Mouse (Mus musculus) T-helper 2 cell (primary cell): Measurements from ENCODE around the gene Cuedc2.

Experiments
- in situ Hi-C: fragments of 300-600 bp; cut with MboI, MseI; formaldehyde crosslinking; loops from one replicate; pipeline ENCODE4 v1.15.1; 2025; ENCODE audit warnings: high pct_unique_total_duplicates

The Cuedc2 gene

DNA sequence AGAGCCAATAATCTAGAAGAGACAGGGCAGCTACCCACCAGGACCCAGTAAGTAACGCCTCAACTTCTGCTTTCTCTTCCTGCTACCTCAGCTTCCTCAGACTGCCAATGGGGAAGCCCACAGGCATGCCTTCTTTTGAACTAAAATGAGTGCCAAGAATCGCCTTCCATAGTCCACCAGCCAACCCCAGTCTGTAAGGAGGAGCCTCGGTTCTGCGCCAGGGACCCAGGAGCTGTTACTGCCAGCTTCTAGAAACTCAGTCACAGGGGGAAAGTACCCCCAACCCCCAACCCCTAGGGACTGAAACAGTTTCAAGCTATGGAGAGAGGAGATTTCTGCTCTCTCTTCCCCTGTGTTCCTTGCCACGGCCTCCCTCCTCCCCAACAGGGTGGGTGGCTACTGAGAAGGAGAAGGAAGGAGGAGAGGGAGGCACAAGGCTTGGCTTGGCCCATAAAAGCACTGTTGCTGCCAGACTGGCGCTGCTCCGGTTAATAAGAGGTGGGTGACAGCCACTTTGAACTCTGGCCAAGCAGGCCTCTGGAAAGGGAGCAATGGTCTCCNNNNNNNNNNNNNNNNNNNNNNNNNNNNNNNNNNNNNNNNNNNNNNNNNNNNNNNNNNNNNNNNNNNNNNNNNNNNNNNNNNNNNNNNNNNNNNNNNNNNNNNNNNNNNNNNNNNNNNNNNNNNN is 927 bp upstream of the Cuedc2 start:
- in situ Hi-C loops, result loop anchor here (5.0 kb wide), 1 partner anchor 48 kb away; no protein-coding TSS in a partner anchor

DNA sequence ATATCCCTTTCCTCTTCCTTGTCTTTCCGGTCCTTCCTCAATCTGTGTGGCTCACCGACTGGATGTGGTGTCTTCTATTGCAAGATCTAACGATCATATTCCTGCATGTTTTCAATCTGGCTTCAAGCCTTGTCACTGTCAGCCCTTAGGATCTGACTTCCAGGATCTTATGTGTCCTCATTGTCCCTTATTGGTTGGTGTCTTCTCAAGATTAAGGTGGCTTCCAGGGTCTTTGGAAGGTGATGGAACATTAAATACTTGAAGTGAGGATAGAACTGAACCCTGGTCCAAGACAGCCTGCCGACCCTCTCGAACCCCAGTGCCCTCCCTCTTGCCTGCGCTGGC is 412 bp upstream of the Cuedc2 start:
- in situ Hi-C loops, result loop anchor here (5.0 kb wide), 1 partner anchor 48 kb away; no protein-coding TSS in a partner anchor

DNA sequence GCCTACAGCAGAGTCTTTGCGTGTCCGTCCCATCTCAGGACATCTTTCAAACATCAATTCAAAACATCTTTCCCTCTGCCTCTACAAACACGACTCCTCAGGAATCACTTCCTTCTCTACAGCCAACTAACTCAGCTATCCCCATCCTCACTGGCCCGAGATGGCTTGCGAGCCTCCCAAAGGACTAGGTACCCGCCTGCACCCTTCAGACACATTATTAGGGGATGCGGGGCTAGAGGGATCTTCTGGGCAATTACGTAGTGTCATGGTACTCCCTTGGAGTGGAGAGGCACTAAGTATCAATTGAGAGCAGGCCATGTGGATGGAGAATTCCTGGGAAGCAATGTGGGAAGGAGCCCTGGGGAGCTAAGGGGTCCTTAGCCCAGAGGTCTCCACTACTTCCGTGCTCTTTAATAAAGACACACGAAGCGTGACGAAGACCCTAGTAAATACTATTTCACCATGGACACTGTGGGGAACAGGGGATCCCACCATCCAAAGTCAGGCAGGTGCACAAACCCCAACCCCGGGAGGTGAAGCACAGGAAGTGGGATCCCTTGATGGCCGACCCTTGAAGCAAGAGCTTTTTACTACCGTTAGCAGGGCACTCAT is 677 bp downstream of the Cuedc2 start:
- in situ Hi-C loops, result loop anchor here (5.0 kb wide), 1 partner anchor 49 kb away; no protein-coding TSS in a partner anchor

DNA sequence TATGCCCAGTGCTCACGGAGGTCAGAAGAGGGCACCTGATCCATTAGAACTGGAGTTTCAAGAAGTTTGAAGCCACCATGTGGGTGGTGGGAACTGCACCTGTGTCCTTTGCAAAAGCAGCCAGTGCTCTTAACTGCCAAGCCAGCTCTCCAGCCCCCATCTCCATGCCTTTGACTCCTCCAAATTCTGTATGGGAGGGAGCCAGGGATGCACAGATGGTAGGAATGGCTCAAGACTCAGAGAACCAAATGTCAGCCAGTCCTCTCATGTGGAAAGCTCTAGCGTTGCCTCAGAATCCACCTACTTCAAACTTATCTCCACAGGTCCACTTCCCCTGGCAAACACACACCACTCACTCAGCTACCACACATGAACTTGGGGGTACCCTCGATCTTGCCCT is 4.6 kb downstream of the Cuedc2 start:
- in situ Hi-C loops, result no loop called here

DNA sequence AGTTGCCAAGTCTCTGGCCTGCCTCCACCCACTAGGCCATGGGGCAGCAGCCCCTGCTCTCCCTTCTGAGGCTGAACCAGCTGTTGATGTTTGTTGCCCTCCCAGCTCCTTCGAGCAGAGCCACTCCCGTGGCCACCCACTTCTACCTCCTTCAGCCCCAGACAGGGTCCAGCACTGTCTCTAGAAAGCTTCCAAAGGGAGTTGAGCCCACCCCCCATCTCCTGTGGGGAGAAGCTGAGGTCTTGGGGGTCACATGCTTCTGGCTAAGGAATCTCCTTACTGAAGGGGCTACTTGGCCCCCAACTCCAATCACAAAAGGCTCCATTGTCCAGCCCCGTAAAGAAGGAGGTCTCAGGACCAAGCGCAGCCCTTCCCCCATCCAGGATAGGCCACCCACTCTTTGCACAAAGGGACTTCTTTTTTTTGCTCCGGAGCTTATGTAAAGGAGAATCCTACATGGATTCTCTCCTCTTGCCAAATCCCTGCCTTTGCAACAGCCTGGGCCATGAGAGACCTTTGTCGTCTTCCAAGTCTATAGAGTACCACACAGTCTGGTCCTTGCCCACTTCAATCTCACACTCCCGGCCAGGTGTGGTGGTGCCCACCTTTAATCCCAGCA is 5.7 kb downstream of the Cuedc2 start:
- in situ Hi-C loops, result no loop called here

DNA sequence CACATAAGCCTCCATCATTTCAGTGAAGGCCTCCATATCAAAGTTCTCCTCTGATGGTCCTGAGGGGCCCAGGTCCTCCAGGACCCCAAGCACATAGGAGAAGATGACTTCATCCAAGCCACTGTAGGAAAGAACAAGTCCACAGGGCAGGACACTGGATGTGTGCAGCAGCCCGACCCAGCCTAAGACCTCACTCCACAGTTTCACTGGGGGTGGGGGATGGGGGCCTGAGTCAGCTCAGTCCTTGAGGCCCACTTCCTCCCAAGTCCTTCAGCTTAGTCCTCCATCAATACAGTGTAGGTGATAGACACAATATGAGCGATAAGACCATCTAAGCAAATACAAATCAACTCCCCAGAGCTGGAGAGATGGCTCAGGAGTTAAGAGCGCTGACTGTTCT is 6.6 kb downstream of the Cuedc2 start:
- in situ Hi-C loops, result no loop called here

DNA sequence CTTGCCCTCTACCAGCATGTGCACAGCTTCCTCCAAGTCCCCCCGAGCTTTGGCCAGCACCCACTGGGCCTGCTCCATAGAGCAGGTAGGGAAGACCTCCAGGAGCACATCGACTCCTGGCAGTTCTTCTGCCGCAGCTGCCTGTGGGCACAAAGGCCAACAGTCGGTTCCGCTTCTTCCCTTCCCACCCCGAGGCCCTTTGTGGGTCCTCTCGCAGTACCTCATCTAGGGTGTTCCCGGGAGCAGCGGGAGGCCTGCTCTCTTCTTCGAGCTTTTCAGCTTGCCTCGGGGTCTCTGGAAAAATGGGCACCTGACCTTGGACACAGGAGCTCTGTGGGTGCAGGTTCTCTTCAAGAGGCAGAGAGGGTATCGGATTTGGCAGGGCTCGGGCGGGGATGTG is 7.2 kb downstream of the Cuedc2 start:
- in situ Hi-C loops, result no loop called here

DNA sequence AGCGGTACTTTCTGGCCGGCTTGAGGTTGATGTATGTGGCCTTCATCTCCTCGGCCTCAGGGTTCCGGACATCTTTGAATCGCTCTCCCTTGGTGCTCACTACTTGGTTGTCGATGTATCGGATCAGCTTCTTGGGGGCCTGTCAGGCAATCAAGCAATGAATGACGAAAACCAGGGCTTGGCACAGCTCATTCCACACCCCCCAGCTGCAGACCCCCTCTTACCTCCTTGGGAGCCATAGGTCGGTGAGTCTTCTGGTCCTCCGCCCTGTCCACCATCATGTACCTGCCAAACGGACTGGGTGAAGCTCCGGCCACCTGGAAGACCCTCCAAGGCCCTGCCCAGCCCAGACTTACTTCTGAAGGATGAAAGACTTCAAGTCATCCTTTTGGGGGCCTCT is 7.8 kb downstream of the Cuedc2 start:
- in situ Hi-C loops, result no loop called here

DNA sequence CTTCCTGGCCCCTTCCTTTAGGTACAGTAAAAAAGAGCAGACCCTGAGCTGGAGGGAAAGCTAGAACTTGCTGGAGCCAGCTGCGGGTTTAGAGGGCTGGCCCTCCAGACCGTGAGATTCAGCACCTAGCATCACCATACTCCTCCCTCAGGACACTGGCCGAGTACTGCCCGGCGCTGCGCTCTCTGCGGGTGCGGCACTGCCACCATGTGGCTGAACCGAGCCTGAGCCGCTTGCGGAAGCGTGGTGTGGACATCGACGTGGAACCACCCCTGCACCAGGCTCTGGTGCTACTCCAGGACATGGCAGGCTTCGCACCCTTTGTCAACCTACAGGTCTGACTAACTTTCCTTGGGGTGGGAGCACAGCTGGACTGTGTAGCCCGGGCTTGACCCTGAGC is 8.6 kb downstream of the Cuedc2 start:
- in situ Hi-C loops, result no loop called here

DNA sequence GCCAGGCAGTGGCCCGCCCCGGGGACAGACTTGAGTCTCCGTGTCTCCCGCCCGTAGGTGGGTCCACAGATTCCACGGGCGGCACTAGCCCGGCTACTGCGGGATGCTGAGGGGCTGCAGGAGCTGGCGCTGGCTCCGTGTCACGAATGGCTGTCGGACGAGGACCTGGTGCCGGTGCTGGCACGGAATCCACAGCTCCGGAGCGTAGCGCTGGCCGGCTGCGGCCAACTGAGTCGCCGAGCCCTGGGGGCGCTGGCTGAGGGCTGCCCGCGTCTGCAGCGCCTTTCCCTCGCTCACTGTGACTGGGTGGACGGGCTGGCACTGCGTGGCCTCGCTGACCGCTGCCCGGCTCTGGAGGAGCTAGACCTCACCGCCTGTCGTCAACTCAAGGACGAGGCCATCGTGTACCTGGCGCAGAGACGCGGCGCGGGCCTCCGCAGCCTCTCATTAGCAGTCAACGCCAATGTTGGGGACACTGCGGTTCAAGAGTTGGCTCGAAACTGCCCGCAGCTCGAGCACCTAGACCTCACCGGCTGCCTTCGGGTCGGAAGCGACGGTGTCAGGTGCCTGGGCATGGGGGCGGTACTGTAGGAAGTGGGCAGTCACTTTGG is 9.4 kb downstream of the Cuedc2 start:
- in situ Hi-C loops, result no loop called here

DNA sequence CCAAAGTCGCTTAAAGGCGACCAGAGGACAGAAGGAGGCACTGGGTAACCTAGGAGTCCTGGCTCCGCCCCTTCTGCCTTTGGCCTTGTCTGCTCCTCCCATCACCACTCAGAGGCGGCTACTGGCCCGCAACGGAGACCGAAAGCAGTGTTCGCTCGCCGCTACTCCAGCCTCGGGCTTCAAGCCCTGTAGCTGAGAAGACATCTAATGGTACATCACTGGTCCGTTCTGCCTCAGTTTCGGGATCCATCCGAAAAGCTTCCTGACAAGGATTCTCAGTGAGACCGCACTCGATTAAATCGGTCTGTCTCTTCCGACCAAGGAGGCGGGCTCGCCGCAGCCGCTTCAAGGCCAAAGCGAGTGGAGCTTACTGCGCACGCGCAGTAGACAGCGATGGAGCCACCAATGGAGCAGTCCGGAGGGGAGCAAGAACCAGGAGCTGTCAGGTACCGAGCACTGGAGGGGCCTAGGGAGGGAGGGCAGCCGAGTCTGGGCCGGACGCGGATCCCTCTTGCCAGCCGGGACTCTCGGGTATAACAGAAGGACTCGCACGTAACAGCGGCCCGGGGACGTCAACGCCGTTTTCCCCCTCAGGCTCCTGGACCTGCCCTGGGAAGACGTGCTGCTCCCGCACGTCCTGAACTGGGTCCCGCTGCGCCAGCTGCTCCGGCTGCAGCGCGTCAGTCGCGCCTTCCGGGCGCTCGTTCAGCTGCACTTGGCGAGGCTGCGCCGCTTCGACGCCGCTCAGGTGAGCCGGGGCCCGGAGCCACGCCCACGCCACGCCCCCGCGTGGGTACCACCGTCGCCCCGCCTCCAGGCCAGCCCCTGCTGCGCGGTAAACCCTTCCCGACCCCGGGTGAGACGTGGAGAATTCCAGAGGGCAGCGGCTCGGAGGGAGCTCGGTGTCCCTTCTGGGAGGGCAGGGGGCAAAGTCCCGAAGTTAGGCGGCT is 10.1 kb downstream of the Cuedc2 start, which contains the start of gene Fbxl15:
Gene Fbxl15, plus strand, starts transcription at position 104 of the 950 bp plus-strand sequence.
- in situ Hi-C loops, result no loop called here

DNA sequence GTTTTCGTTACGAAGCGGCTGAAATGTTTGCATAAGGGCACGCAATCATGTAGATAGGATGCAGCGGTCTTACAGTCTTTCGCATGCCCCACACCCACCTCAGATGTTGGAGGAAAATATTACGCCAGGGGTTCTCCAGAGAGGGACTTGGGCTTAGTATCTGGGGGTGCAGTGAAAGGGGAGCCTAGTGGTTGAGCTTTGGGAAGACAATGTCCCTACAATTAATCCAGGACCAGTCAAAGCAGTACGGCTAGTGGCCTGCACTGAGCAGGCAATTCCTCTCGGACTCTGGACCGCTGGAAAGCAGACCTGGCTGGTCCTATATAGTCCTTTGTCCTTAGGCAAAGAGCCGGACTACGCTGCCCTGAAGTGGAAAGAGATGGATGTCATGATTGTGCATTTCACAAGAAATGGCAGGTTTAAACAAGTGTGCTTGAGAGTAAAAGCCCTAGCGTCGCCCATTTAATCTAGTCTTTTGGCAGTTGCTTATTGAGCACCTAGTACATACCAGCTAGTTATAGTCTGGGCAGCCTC is 10.9 kb downstream of the Cuedc2 start:
- in situ Hi-C loops, result no loop called here

DNA sequence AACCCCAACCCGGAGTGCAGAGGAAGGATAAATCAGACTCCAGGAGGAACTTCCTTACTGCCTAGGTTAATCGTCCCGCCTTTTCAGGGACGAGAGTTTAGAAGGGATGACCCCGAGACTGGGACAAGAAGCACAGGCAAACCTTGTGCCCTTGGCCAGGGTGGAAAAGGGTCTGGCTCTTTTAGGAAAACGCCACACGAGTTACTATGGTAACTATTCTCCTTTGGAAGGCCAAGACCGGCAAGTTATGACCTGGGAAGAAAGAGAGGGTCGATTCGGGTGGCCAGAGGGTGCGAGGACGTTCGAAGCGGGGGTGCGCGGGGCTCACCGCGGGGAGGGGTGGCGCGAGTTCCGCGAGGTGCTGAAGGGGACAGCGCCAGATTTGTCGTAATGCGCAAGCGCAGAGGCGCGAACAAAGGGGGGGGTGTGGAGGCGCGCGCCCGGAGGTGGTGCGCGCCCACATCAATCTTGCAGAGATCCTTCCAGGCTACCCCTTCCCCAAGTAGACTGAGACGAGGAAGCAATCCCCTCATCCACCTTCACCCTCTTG is 11.7 kb downstream of the Cuedc2 start, which contains the start of gene Psd:
Gene Psd, minus strand, starts transcription at position 401 of the 550 bp plus-strand sequence.
- in situ Hi-C loops, result no loop called here

DNA sequence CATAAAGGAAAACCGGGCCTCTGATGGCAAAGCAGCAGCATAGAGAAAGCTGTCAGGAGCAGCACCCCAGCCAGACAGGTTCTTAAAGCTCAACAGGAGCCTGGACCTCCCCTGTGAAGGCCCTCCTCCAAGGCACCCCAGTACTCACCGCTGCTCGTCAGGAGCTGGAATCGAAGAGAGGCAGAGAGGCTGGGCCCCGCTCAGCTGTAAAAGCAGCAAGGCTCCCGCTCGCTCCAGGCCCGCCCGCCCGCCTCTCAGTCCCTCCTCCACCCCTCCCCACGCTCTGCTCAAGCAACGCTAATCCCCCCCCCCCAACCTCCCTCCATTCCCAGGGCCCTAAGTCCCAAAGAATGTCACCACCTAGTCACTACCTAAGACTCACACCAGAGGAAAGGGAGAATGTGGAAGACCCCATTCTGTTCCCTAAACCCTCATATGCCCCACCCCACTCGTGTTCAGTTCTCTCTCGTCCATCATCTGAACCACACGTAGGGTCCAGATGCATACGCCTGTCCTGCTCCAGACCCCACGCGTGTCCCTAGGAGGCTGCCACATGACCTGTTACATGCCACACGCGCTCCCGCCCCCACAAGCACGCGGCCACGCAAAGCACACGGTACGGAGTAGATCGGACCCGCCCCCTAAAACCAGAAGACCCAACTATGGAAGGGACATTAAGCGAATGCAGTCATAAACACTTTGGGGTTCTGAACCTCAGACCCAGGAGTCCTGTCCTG is 12.3 kb downstream of the Cuedc2 start:
- in situ Hi-C loops, result no loop called here

DNA sequence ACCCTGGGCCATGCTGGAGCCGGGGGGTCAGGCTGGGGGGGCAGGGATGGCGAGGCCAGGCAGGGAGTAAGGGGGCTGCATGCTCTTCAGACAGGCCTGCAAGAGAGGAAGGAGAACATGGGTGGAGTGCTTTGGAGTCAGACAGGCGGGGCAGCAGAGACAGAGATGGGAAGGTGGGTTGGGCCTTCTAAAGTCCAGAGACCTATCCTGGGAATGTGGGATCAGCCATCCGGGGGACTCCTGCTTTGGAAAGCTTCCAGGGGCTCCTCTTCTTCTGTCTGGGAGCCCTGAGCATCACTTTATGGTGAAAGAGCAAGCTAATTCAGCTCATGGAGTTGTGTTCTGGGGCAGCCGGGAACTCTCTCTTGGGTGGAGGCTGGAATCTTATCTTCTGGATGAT is 13.6 kb downstream of the Cuedc2 start:
- in situ Hi-C loops, result no loop called here

DNA sequence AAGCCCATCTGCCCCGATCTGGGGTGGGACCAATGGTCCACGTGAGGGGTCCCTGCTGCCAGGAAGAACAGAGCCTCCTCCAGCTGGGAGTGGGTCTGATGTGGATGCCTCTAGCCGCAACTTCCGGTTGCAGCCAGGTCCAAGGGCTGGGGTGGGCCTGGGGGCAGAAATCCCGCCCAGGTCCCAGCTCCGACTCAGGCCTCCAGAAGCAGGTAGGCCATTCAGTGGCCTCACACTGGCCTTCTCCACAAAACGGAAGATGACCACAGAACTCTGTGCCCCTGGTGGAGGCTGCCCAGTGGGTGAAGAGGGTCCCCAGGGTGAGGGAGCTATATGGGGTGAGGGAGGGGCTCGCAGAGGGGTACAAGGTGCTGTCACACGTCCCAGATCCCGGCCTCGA is 14.1 kb downstream of the Cuedc2 start:
- in situ Hi-C loops, result no loop called here

DNA sequence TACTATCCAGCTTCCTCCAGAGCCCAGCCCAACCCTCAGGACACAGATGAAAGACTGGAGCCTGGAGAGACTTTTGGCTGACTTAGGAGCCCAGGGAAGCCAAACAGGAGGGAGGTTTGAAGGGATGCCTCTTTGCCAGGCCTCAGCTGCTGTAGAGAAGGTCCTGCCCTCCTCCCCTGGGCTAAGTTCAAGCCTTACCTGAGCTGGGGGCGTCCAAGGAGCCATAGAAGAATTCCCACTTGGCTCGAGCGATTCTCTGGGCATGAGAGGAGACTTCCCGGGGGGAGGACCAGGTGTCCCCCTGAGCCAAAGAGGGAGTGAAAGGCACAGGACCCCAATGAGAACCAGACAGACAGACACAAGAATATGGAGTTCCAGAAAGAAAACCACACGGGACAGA is 14.8 kb downstream of the Cuedc2 start:
- in situ Hi-C loops, result no loop called here

DNA sequence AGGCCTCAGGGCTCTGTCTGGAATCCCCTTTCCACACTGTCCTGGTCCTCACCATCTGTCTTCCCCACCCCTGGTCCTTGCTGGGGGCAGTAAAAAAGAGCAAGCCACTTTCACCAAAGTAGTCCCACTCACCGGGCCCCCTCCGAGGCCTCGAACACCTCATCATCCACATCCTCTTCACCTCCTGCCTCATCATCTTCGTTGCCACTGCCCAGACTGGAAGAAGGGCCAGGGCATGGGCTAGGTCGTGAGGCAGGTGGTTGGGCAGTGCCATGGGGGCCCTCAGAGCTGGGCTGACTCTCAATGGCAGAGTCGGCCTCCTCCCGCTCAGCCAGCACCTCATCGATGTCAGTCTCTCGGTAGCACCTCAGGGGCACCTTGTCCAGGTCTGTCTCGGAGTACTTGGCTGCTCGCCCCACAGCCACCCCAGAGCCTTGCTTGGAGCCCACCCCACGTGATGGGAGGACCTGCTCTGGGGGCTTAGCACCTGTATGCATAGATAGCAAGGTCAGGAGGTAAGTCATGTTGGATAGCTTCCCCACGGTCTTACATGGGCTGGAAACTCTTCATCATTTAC is 15.4 kb downstream of the Cuedc2 start:
- in situ Hi-C loops, result no loop called here

DNA sequence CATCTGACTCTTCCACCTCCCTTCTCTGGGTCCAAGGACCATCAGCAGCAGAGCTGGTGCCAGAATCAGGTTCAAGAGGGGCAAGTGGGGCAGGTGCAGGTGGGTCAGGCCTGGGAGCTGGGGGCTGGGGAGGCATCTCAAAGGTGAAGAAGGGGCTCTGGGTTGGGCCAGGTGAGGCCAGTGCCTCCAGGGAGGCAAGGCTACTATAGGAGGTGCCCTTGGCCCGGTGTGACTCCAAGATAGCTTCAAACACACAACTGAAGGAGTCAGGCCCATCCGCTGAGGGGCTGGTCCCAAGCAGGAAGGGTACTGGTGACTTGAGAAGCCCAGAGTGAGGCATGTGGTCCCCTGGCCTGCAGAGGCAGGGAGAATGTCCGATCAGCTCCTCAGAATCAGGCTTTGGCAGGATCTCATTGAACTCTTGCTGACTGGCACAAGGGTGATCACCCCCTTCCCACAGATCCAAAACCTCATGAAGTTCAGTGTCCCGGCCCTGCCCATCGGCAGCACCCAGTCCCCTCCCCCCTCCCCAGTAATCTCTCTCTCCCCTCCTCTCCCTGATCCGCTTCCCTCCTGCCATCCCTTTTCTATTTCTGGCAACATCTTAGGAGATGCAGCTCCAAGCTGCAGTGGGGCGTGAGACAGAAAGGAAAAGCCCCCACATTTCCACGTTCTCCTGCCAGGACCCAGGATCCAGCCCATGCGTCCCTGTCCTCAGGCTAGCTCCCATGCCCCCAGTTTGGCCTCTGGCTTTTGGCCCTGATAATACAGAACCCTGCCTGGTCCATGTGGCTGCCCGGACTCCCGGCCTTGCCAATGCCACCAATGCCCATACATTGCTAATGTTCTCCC is 16.1 kb downstream of the Cuedc2 start:
- in situ Hi-C loops, result no loop called here
